Mouse (Mus musculus) ES-Bruce4 (cell line): ENCODE measurements around the gene Acoxl.

Source experiments
- CTCF ChIP-seq: IDR thresholded peaks from one replicate; pipeline ENCODE4 v1.8.1; 2011; ENCODE audit warnings: low read depth, low read length
- EP300 ChIP-seq: IDR thresholded peaks from 2 replicates; pipeline ENCODE4 v1.6.1; 2011; ENCODE audit warnings: low read depth, low read length; ENCODE audit not compliant: insufficient read depth
- POLR2A ChIP-seq: IDR thresholded peaks from one replicate; pipeline ENCODE4 v1.8.1; 2011; ENCODE audit warnings: low read length; ENCODE audit not compliant: insufficient read depth

DNA sequence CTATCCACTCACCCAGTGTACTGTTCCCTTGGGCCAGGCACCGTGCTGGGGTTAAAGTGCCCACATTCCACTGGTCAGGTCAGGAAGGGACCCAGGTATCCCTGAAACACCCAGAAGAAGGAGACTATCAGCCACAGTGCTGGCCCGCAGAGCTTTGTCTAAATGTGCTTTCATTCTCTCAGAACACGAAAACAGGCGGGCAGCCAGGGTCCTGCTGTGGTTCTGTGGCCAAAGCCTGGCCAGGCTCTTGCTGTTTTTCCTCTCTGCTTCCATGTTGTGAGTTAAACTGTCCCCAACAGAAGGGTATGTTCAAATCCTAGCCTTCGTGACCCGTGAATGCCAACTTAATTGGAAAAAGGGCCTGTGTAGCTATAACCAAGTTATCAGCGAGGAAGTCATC, 228.9 kb downstream of the Acoxl start:
- TF ChIP-seq POLR2A (no peak), CTCF (no peak), EP300 (no peak)
